Mouse (Mus musculus) erythroblast, embryonic 14.5 days (primary cell): ENCODE data around the gene Gm44511.

Experiments used
- GATA1 ChIP-seq: IDR thresholded peaks from 2 replicates; pipeline ENCODE4 v1.6.1; 2012; ENCODE audit warnings: low read length, inconsistent platforms, mixed read lengths
- TAL1 ChIP-seq: IDR thresholded peaks from 3 replicates; pipeline ENCODE4 v1.6.1; 2012; ENCODE audit warnings: low read length, inconsistent platforms, mixed read lengths

DNA sequence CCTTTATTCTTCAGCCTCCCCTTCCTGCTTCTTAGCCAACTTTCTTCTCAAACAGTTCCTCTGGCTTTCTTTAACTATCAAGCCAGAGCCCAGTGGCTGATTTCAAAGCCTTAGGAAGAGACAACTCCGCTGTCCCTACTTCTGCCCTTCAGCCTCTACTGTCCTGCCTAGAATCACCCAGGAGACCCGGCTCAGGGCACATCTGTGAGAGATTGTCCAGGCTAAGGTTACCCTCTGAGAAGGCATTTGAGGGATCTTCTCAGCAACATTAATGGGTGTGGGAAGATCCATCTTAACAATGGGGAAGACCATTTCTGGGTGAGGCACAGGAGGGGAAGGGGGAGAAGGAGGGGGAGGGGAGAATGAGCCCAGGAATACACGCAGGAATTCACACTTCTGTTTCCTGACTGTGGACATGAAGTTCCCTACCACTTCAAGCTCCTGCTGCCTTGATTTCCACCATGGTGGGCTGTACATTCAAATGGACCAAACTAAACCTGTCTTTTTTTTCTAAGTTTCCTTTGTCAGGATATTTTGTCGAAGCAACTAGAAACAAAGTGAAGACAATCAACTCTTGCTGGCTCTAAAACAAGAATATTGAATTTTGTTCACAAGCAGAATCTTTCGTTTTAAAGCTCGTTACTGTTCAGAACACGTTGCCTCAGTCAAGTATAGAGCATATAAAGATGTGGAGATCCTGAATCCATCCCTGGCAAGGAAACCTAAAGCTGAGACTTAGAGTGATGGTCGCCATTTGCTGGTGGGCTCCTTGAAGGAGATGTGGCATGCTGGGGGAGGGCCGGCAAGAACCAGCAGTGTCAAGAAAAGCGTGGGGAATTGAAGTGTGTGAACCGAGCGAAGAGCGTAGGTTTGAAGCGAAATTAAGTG lies 11.6 kb upstream of the Gm44511 start:
- no peak for TF ChIP-seq TAL1
- TF ChIP-seq GATA1, result no peak
